Mouse (Mus musculus) olfactory bulb, adult 2 months (tissue): ENCODE data around the gene Vps8.

Source experiments
- CTCF ChIP-seq: fragments of 200-500 bp; IDR thresholded peaks from 2 replicates; pipeline ENCODE4 v1.5.1; 2012; ENCODE audit warnings: low read depth, mild to moderate bottlenecking, low read length, moderate library complexity; ENCODE audit not compliant: insufficient read depth
- POLR2A ChIP-seq: fragments of 200-500 bp; IDR thresholded peaks from 2 replicates; pipeline ENCODE4 v1.6.1; 2012; ENCODE audit warnings: mild to moderate bottlenecking, low read depth, low read length, moderate library complexity; ENCODE audit not compliant: insufficient read depth

DNA sequence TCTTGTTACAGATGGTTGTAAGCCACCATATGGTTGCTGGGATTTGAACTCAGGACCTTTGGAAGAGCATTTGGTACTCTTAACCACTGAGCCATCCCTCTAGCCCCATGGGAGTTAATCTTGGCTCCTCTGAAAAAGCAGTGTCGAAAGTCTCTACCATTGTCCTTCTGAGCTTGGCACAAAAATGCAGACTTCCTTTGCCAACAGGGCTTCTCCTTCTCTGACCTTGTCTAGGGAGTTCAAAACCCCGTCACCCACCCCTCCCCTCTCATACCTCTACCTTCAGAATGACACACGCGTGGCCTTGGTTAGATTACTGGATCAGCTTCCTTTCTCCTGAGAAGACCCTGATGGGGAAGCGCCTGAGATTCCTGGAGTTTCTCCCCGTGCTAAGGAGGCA lies 71.8 kb downstream of the Vps8 start:
- TF ChIP-seq POLR2A (no peak), CTCF (no peak)
